Mouse (Mus musculus) neural tube, embryonic 10.5 days (tissue): ENCODE measurements around the gene Lancl2.

Experiments used
- DNase-seq: peaks from one replicate; pipeline ENCODE4 v3.0.0-alpha.2; 2017; ENCODE audit warnings: low spot score; ENCODE audit errors: extremely low spot score

Gene Lancl2

GRCm38 (mm10) chr6:57702376-57702742, at the start of gene Lancl2:
Gene Lancl2, plus strand, starts transcription at chr6:57702540.
- DNase-seq: no peak

GRCm38 (mm10) chr6:57661295-57661694, 41.0 kb upstream of the Lancl2 start:
- DNase-seq: no peak

GRCm38 (mm10) chr6:57684156-57684555, 18.2 kb upstream of the Lancl2 start:
- DNase-seq: no peak

GRCm38 (mm10) chr6:57691467-57692261, 10.7 kb upstream of the Lancl2 start, which contains the start of gene Pyurf:
Gene Pyurf, minus strand, starts transcription at chr6:57692078.
- DNase-seq: peak; percentile 93

- DNase-seq: no peak
Measured at GRCm38 (mm10) chr6:57693116-57693515, 9.2 kb upstream of the Lancl2 start.

GRCm38 (mm10) chr6:57701686-57702085, 654 bp upstream of the Lancl2 start:
- DNase-seq: no peak

GRCm38 (mm10) chr6:57702743-57703499, 581 bp downstream of the Lancl2 start:
- DNase-seq: peak; percentile 95

- no peak for DNase-seq
Measured at GRCm38 (mm10) chr6:57703703-57704102, 1.4 kb downstream of the Lancl2 start.

GRCm38 (mm10) chr6:57706721-57707120, 4.4 kb downstream of the Lancl2 start:
- no peak for DNase-seq

GRCm38 (mm10) chr6:57711726-57712125, 9.4 kb downstream of the Lancl2 start:
- DNase-seq: no peak

GRCm38 (mm10) chr6:57721347-57721746, 19.0 kb downstream of the Lancl2 start:
- no peak for DNase-seq

- no peak for DNase-seq
Measured at GRCm38 (mm10) chr6:57742749-57743148, 40.4 kb downstream of the Lancl2 start.

- DNase-seq: no peak
Measured at GRCm38 (mm10) chr6:57743333-57743732, 41.0 kb downstream of the Lancl2 start.

- no peak for DNase-seq
Measured at GRCm38 (mm10) chr6:57744123-57744522, 41.8 kb downstream of the Lancl2 start.

- DNase-seq: no peak
Measured at GRCm38 (mm10) chr6:57744974-57745747, 42.8 kb downstream of the Lancl2 start.

GRCm38 (mm10) chr6:57745748-57746129, 43.4 kb downstream of the Lancl2 start:
- DNase-seq: no peak

GRCm38 (mm10) chr6:57753962-57754759, 51.8 kb downstream of the Lancl2 start:
- no peak for DNase-seq

- DNase-seq: no peak
Measured at GRCm38 (mm10) chr6:57763054-57763453, 60.7 kb downstream of the Lancl2 start.

GRCm38 (mm10) chr6:57765095-57765878, 62.9 kb downstream of the Lancl2 start:
- no peak for DNase-seq

GRCm38 (mm10) chr6:57766287-57766686, 63.9 kb downstream of the Lancl2 start:
- DNase-seq: no peak
